Mouse (Mus musculus) heart, embryonic 15.5 days (tissue): Measurements from ENCODE around the gene Zw10. TPM values are rescaled to one million over a fixed set of nuclear protein-coding genes. Genes with fewer than 3 reads are reported as not detected.
A peak's percentile ranks its signal among the peaks of the same experiment; 100 is the strongest.

ENCODE experiments used
- ATAC-seq: fragments of 200-750 bp; cut with Nextera tagmentation; replicated peaks from 2 replicates; pipeline ENCODE4 v1.8.0; 2017; ENCODE audit warnings: low read depth, moderate TSS enrichment; ENCODE audit not compliant: insufficient number of reproducible peaks, insufficient read depth, low FRiP score
- H3K27ac ChIP-seq: fragments of 300-500 bp; sonication (generic); 2 replicates; pipeline ENCODE4 v1.5.1; 2015; ENCODE audit warnings: mild to moderate bottlenecking, inconsistent platforms
- H3K27me3 ChIP-seq: fragments of 300-500 bp; sonication (generic); 2 replicates; pipeline ENCODE4 v1.6.1; 2015; ENCODE audit warnings: inconsistent platforms
- H3K36me3 ChIP-seq: fragments of 300-500 bp; sonication (generic); 2 replicates; pipeline ENCODE4 v1.6.1; 2015; ENCODE audit warnings: mild to moderate bottlenecking, inconsistent platforms
- H3K4me1 ChIP-seq: fragments of 300-500 bp; sonication (generic); replicated peaks from 2 replicates; pipeline ENCODE4 v1.6.1; 2015; ENCODE audit warnings: inconsistent platforms
- H3K4me2 ChIP-seq: fragments of 300-500 bp; sonication (generic); 2 replicates; pipeline ENCODE4 v1.6.1; 2015; ENCODE audit warnings: inconsistent platforms, mild to moderate bottlenecking, moderate library complexity
- H3K4me3 ChIP-seq: fragments of 300-500 bp; sonication (generic); 2 replicates; pipeline ENCODE4 v1.5.1; 2015; ENCODE audit warnings: mild to moderate bottlenecking, inconsistent platforms
- H3K9ac ChIP-seq: fragments of 300-500 bp; sonication (generic); 2 replicates; pipeline ENCODE4 v1.6.1; 2015; ENCODE audit warnings: mild to moderate bottlenecking, inconsistent platforms
- H3K9me3 ChIP-seq: fragments of 300-500 bp; sonication (generic); replicated peaks from 2 replicates; pipeline ENCODE4 v1.6.1; 2016; ENCODE audit warnings: inconsistent platforms
- WGBS: fragments of 180-500 bp; shearing (Covaris S2); methylation state at CpG from one replicate; pipeline ENCODE4 v1.1.7; 2015; ENCODE audit warnings: mixed read lengths; 5-methylcytosine and 5-hydroxymethylcytosine counted together
- polyA plus RNA-seq: library from polyadenylated mRNA; unstranded; fragments of >200 nt; fragmentation: Nextera tagmentation; extraction: Ambion mirVana; gene quantifications from 2 replicates; pipeline ENCODE4 v1.2.1, GENCODE M21; 2015

Zw10 gene
- polyA plus RNA-seq, 1 experiment from 2014 or later = 20.4 TPM

DNA sequence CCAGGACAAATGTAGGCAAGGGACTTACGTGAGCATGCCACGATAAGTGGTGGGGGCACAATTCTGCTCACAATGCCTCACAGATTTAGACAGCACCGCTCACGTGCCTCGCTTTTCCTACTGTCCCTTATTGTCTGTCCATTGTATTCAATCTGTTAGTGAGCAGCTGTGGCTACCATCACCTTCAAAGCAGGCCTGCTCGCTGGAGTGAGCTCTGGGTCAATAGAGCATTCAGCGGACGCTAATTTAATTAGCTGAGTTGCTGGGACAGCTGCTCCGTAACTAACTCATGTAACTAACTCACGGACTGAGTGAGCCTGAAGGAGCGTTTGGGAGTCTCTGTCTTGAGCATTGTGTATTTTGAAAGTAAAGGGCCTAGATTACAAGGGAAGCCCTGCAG is 31.9 kb downstream of the Zw10 start:
- Histone ChIP-seq H3K4me3 (no peak overlapping the region), H3K27ac (no peak overlapping the region), H3K36me3 (no peaks in the 10 kb centered on the region), H3K4me2 (no peak overlapping the region), H3K27me3 (no peaks in the 10 kb centered on the region), H3K9ac (no peak overlapping the region), H3K4me1 (no peaks in the 10 kb centered on the region), H3K9me3 (no peaks in the 10 kb centered on the region)
- ATAC-seq = no peak
- WGBS = 77% methylated on average over 11 of the region's 11 CpGs

DNA sequence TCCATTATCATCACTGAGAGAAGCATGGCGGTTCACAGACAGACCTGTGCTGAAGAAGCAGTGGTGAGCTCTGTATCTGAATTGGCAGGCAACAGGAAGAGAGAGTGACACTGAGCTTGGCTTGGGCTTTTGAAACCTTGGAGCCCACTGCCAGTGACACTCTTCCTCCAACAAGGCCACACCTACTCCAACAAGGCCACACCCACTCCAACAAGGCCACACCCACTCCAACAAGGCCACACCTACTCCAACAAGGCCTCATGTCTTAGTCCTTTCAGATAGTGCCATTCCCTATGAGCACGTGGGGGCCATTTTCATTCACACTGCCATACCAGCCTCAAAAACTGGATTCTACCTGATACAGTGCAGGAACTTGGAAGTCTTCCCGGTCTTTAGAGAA is 43.5 kb downstream of the Zw10 start:
- no peak overlapping the region for H3K27ac ChIP-seq
- H3K36me3 ChIP-seq = no peaks in the 10 kb centered on the region
- ATAC-seq = no peak
- WGBS = 86% methylated on average over 3 of the region's 3 CpGs
- 0 out of 2 replicates have a peak, but pooled peaks cover 7% of the 10 kb centered on the region for H3K4me1 ChIP-seq
- H3K9ac ChIP-seq = no peak overlapping the region
- H3K9me3 ChIP-seq = no peaks in the 10 kb centered on the region
- H3K4me2 ChIP-seq = no peak overlapping the region
- H3K4me3 ChIP-seq = no peak overlapping the region
- H3K27me3 ChIP-seq = no peaks in the 10 kb centered on the region

DNA sequence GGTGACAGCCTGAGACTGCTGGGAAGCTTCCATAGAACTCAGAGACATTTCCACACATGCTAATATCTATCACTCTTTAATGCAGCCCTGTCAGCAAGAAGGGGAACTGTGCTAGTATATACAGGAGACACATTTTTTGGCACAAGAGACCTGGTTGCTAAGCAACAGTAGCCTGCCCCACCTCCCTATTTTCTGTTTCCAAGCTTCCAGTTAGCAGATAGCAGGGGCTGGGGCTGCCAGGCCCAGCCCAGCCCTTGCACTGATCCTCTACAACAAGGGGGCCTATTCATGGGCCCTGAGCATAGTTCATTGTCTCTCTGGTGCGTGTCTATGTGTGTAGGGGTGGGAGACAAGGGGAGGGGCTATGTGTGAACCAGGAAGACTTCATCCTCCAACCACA is 46.9 kb downstream of the Zw10 start:
- no peak overlapping the region for H3K4me2 ChIP-seq
- ATAC-seq = peak; percentile 53
- WGBS = 27% methylated on average over 1 of the region's 1 CpGs

DNA sequence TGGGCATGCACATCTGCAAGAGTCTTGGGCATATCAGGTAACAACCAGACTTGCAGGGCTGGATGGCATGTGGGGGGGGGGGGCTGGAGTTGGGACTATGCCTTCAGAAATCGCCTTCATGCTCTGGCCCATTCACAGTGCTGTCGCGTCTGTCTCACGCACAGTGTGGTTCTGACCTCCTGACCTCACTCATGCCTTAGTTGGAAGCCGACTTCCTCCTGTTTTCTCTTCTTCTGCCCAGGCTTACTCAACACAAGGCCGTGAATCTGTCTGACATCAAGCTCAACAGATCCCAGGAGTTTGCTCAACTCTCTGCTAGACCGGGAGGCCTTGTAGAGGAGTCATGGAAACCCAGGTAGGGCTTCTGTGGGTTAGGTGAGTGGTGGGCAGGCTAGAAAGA is 53.7 kb downstream of the Zw10 start:
- ATAC-seq = no peak

More for the DNA sequence above, 46.9 kb downstream of the Zw10 start:
- no peaks in the 10 kb centered on the region for H3K36me3 ChIP-seq
- H3K27ac ChIP-seq = no peak overlapping the region
- 0 out of 2 replicates have a peak, but pooled peaks cover 7% of the 10 kb centered on the region for H3K4me1 ChIP-seq
- H3K9ac ChIP-seq = no peak overlapping the region
- H3K9me3 ChIP-seq = no peaks in the 10 kb centered on the region
- H3K4me3 ChIP-seq = no peak overlapping the region
- H3K27me3 ChIP-seq = no peaks in the 10 kb centered on the region

DNA sequence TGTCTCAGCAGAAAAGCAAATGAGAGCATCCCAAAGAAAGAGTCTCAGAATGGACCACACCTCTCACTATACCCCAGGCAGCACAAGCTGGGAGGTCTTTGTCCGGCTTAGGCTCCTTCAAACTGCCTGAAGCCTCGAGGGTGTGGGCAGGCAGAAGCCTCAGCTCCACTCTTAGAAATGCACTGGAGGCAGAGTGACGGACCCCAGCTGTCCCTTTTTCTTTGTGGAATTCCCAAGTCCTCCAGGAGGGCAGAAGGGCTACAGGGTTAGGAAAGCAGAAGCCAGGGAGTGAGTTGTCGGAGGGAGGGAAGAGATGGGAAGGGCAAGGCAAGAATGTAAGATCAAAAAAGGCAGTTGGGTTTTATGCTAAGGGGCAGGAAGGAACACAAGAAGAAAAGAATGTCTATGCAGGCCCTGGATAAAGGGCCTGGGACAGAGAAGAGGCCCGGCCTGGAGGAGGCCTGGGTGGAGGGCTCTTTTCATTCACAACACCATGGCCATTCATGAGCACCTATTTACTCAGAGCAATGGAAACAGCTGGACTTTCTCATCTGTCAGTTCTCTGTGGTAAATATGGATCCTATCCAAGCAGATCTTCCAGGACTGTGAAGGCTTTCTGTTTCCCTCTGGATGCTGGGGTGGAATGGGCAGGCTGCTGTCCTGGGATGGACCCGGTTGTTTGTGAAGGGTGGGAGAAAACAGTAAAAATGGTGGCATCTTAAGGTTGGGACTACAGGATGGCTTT is 55.2 kb downstream of the Zw10 start:
- Histone ChIP-seq H3K4me1 (no peaks in the 10 kb centered on the region), H3K36me3 (no peaks in the 10 kb centered on the region), H3K9ac (no peak overlapping the region), H3K27me3 (no peaks in the 10 kb centered on the region), H3K4me3 (no peak overlapping the region), H3K27ac (no peak overlapping the region), H3K9me3 (no peaks in the 10 kb centered on the region), H3K4me2 (no peak overlapping the region)
- no peak; the same call in 1 of the 2 replicates for ATAC-seq
- WGBS = 44% methylated on average over 6 of the region's 6 CpGs

More for the DNA sequence above, 53.7 kb downstream of the Zw10 start:
- WGBS = 63% methylated on average over 7 of the region's 7 CpGs
- no peaks in the 10 kb centered on the region for H3K9me3 ChIP-seq
- H3K36me3 ChIP-seq = no peaks in the 10 kb centered on the region
- no peak overlapping the region for H3K9ac ChIP-seq
- no peak overlapping the region for H3K27ac ChIP-seq
- no peaks in the 10 kb centered on the region for H3K4me1 ChIP-seq
- no peak overlapping the region for H3K4me2 ChIP-seq
- H3K27me3 ChIP-seq = no peaks in the 10 kb centered on the region
- H3K4me3 ChIP-seq = no peak overlapping the region

DNA sequence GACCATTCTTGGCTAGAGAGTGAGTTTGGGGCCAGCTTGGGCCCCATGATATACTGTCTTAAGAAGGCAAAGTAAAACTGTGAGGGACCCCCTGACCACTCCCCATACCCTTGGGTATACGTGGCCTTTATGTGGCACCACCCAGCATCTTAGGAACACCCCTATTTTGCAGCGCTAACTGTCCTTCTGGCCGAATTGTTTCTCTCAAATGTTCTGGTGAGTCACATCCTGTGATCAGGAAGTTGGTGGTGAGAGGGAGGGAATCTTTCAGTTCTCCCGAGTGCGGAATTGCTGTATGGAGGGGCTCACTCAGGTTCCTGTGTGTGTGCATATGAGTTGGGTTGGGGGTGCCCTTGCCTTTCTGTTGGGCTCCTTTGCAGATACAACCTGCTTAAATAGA is 55.9 kb downstream of the Zw10 start:
- H3K27me3 ChIP-seq = no peaks in the 10 kb centered on the region
- no peaks in the 10 kb centered on the region for H3K36me3 ChIP-seq
- H3K9ac ChIP-seq = no peak overlapping the region
- H3K27ac ChIP-seq = no peak overlapping the region
- H3K4me2 ChIP-seq = no peak overlapping the region
- 50% methylated on average over 5 of the region's 5 CpGs for WGBS
- H3K4me1 ChIP-seq = no peaks in the 10 kb centered on the region
- ATAC-seq = no peak
- H3K4me3 ChIP-seq = no peak overlapping the region
- H3K9me3 ChIP-seq = no peaks in the 10 kb centered on the region

DNA sequence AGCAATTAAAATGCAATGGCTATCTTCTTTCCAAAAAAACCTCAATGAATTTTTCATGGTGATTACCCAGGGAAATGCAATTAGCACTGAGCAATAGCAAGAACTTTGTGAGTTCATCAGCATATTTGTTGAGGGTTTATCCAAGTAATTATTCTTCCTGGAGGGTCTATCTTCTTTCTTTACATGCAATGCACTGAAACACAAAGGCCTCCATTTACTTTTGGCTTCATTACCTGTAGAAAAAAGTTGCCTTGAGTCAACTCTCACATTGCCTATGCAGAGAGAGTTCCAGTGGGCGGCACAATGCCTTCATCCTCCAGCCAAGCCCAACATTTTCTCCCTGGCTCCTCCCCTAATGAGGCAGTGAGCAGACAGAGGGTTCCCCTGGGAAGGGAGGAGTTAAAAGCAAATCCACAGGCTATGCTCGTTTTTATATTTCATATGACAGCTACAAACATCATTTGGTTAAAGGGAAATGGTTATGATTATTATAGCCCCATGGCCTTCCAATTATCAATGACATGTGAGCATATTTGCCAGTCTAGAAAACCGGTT is 62.9 kb downstream of the Zw10 start:
- Histone ChIP-seq H3K9ac (no peak overlapping the region), H3K4me3 (no peak overlapping the region), H3K27me3 (no peaks in the 10 kb centered on the region; the same call in 1 of the 2 replicates), H3K27ac (no peak overlapping the region), H3K4me1 (no peaks in the 10 kb centered on the region), H3K36me3 (no peaks in the 10 kb centered on the region), H3K4me2 (no peak overlapping the region), H3K9me3 (no peaks in the 10 kb centered on the region)
- ATAC-seq = no peak
- WGBS = 40% methylated on average over 3 of the region's 3 CpGs

DNA sequence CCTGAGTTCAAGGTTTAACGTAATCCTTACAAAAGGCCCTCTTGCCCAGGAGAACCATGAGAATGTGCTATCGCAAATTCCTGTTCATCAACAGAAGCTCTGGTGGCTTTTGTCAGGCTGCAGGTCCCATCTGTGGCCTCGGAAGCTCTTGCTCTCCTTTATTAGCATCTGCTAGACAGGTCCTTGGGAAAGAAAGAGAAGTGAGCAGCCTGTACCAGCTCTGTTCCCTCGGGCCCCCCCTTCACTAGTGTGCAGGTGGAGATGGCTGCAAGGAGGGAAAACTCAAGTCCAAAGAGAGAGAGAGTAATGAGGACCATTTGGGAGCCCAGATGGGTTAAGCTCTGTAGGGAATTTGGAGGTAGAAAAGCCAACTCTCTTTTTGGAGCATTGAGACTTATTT is 64.3 kb downstream of the Zw10 start:
- Histone ChIP-seq H3K4me3 (no peak overlapping the region), H3K4me1 (no peaks in the 10 kb centered on the region), H3K4me2 (no peak overlapping the region), H3K9me3 (no peaks in the 10 kb centered on the region), H3K36me3 (no peaks in the 10 kb centered on the region), H3K27me3 (no peaks in the 10 kb centered on the region; the same call in 1 of the 2 replicates), H3K27ac (no peak overlapping the region), H3K9ac (no peak overlapping the region)
- ATAC-seq = no peak
- WGBS = 75% methylated on average over 4 of the region's 4 CpGs

DNA sequence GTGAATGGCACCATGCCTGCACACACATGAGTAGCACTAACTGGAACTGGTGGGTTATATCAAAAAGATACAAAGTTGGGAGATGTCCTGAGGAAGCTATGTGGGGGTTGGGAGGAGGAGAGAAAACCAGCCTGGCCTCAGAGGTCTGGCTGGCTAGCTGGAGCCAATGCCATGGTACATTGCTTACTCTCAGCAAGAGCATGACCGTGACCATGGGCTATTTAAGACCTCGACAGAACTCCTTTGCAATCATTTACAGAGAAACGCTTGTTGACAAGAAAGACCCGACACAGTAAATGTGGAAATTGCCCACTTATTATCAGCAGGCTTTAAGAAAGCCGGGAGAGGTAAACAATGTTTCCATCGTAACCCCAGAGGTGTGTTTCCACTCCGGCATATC is 70.3 kb downstream of the Zw10 start:
- WGBS = 69% methylated on average over 7 of the region's 7 CpGs

More for the DNA sequence above, 70.3 kb downstream of the Zw10 start:
- no peak overlapping the region for H3K4me2 ChIP-seq
- H3K27ac ChIP-seq = no peak overlapping the region
- H3K9ac ChIP-seq = no peak overlapping the region
- H3K36me3 ChIP-seq = no peaks in the 10 kb centered on the region
- no peaks in the 10 kb centered on the region for H3K9me3 ChIP-seq
- no peak for ATAC-seq
- no peak overlapping the region for H3K4me3 ChIP-seq
- H3K4me1 ChIP-seq = no peaks in the 10 kb centered on the region
- no peaks in the 10 kb centered on the region for H3K27me3 ChIP-seq

Other genes with a start within 250 kb of the Zw10 start
- gene Zbtb16, start 219.4 kb upstream of the Zw10 start, polyA plus RNA-seq = 6.0 and 7.3 TPM in 2 replicates
- gene Htr3a, start 144.5 kb upstream of the Zw10 start, polyA plus RNA-seq = 0.60 and 0.63 TPM in 2 replicates
- gene Htr3b, start 90.6 kb upstream of the Zw10 start, polyA plus RNA-seq = 0.24 TPM in 1 of 2 replicates, not detected in the other
- 99.1 and 102 TPM in 2 replicates for gene Usp28, start 70.2 kb upstream of the Zw10 start, polyA plus RNA-seq
- gene Tmprss5, start 25.6 kb downstream of the Zw10 start, polyA plus RNA-seq = 0.19 and 0.30 TPM in 2 replicates
- not detected in 2 replicates for gene Gm4894, start 194.9 kb downstream of the Zw10 start, polyA plus RNA-seq